Mouse (Mus musculus): ENCODE measurements around the gene Styxl1.

- TF ChIP-seq NELFE (IDR thresholded peaks at IDR 0.05; ENCODE audit: low read depth, low read length): no peak
- peak; percentile 48 to 67 (median 61) for TF ChIP-seq CTCF (IDR thresholded peaks at IDR 0.05 in 2 of 3, conservative IDR thresholded peaks at IDR 0.05 in 1 of 3; ENCODE audit: control insufficient read depth in 1 of 3, insufficient read depth in 1 of 3, low read depth in 2 of 3, low read length in 3 of 3, poor library complexity in 1 of 3, severe bottlenecking in 1 of 3)
- no peak for TF ChIP-seq POLR2AphosphoS2 (IDR thresholded peaks at IDR 0.05; ENCODE audit: low read length)
- TF ChIP-seq MAZ (IDR thresholded peaks at IDR 0.05; ENCODE audit: low read depth, low read length): no peak
- TF ChIP-seq GATA1 (IDR thresholded peaks at IDR 0.05; ENCODE audit: low read depth, low read length): no peak
- TF ChIP-seq ZC3H11A (IDR thresholded peaks at IDR 0.05; ENCODE audit: low read depth, low read length): no peak
Observed at GRCm38 (mm10) chr5:135799746-135800145, 21.6 kb upstream of the Styxl1 start.

Measured in MEL (cell line).